Mouse (Mus musculus) lung, embryonic 14.5 days (tissue): ENCODE results near the gene Adi1. TPM values are rescaled to one million over a fixed set of nuclear protein-coding genes. Genes with fewer than 3 reads are reported as not detected.

Experiments
- ATAC-seq: fragments of 200-750 bp; cut with Nextera tagmentation; 2 replicates; pipeline ENCODE4 v1.8.0; 2017; ENCODE audit warnings: mild to moderate bottlenecking, moderate TSS enrichment, moderate library complexity; ENCODE audit not compliant: insufficient read depth
- DNase-seq: peaks from one replicate; pipeline ENCODE4 v3.0.0-alpha.2; 2015
- H3K27ac ChIP-seq: fragments of 300-500 bp; sonication (generic); 2 replicates; pipeline ENCODE4 v1.5.1; 2014; ENCODE audit warnings: low read depth, mild to moderate bottlenecking, moderate library complexity
- H3K27me3 ChIP-seq: fragments of 300-500 bp; sonication (generic); 2 replicates; pipeline ENCODE4 v1.6.1; 2014; ENCODE audit warnings: low read length, control low read depth; ENCODE audit not compliant: insufficient read depth
- H3K36me3 ChIP-seq: fragments of 300-500 bp; sonication (generic); 2 replicates; pipeline ENCODE4 v1.6.1; 2014; ENCODE audit warnings: control low read depth; ENCODE audit not compliant: insufficient read depth
- H3K4me1 ChIP-seq: fragments of 300-500 bp; sonication (generic); 2 replicates; pipeline ENCODE4 v1.6.1; 2014; ENCODE audit warnings: antibody characterized with exemption, control low read depth; ENCODE audit not compliant: insufficient read depth
- H3K4me2 ChIP-seq: fragments of 300-500 bp; sonication (generic); 2 replicates; pipeline ENCODE4 v1.6.1; 2014; ENCODE audit warnings: mild to moderate bottlenecking
- H3K4me3 ChIP-seq: fragments of 300-500 bp; sonication (generic); 2 replicates; pipeline ENCODE4 v1.5.1; 2014; ENCODE audit warnings: low read depth, low read length
- H3K9ac ChIP-seq: fragments of 300-500 bp; sonication (generic); 2 replicates; pipeline ENCODE4 v1.6.1; 2014
- H3K9me3 ChIP-seq: fragments of 300-500 bp; sonication (generic); 2 replicates; pipeline ENCODE4 v1.6.1; 2016; ENCODE audit warnings: low read depth, low read length, control low read depth
- CTCF ChIP-seq: IDR thresholded peaks from 2 replicates; pipeline ENCODE4 v1.5.1; 2016; ENCODE audit warnings: antibody characterized with exemption, low read depth
- WGBS: fragments of 180-500 bp; shearing (Covaris S2); extraction: QIAGEN DNeasy Blood & Tissue Kit; methylation state at CpG from one replicate; pipeline ENCODE4 v1.1.7; 2014; 5-methylcytosine and 5-hydroxymethylcytosine counted together
- polyA plus RNA-seq: library from polyadenylated mRNA; unstranded; fragments of >200 nt; fragmentation: Nextera tagmentation; extraction: Ambion mirVana; gene quantifications from 2 replicates; pipeline ENCODE4 v1.2.1, GENCODE M21; 2014

Adi1 gene
- polyA plus RNA-seq, 1 experiment from 2014 or later = 80.8 TPM

DNA sequence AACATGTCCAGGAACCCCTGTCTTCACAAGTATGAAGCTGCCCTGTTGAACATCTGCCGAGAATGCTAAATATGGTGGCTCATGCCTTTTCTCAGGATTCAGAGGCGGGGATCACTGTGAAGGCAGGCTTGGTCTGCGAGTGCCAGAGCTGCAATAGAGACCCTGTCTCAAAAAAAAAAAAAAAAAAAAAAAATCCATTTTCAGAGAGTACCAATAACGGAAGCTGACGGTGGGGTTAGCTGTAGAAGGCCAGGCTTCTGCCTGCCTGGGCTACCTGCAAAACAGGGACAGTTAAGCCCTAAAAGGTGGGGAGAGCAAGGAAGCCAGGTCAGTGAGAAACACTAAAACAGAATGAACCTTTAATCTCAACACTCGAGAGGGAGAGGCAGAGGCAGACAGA lies 38.5 kb upstream of the Adi1 start:
- H3K27ac ChIP-seq = no peak overlapping the region
- no peak for ATAC-seq
- no peaks in the 10 kb centered on the region for H3K27me3 ChIP-seq
- peaks cover 2% of the 10 kb centered on the region; the same call in 1 of the 2 replicates for H3K4me1 ChIP-seq
- no peak overlapping the region; the same call in 1 of the 2 replicates for H3K9ac ChIP-seq
- WGBS = 81% methylated on average over 6 of the region's 6 CpGs
- no peak for DNase-seq
- H3K9me3 ChIP-seq = no peaks in the 10 kb centered on the region
- peaks cover 34% of the 10 kb centered on the region for H3K36me3 ChIP-seq
- peak overlapping the region; percentile 90 for H3K4me2 ChIP-seq
- H3K4me3 ChIP-seq = peak overlapping the region; percentile 86
- no peak for TF ChIP-seq CTCF

DNA sequence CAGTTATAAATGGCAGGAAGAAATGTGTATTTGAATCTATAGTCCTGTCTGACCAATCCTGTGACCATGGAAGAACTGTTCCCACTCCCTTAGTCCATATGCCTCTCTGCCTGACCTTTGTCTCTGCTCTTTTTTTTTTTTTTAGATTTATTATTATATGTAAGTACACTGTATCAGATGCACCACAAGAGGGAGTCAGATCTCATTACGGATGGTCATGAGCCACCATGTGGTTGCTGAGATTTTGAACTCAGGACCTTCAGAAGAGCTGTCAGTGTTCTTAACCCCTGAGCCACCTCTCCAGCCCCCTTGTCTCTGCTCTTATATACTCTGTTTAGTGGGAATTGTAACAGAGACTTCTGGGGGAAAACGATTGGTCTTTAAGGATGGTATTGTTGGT lies 36.3 kb upstream of the Adi1 start:
- Histone ChIP-seq H3K9me3 (no peaks in the 10 kb centered on the region), H3K27me3 (no peaks in the 10 kb centered on the region), H3K27ac (no peak overlapping the region), H3K4me3 (no peak overlapping the region), H3K4me2 (no peak overlapping the region), H3K9ac (no peak overlapping the region), H3K4me1 (peaks cover 2% of the 10 kb centered on the region; the same call in 1 of the 2 replicates), H3K36me3 (peaks cover 11% of the 10 kb centered on the region)
- TF ChIP-seq CTCF = no peak; the same call in 1 of the 2 replicates
- 66% methylated on average over 2 of the region's 2 CpGs for WGBS
- DNase-seq (no peak), ATAC-seq (no peak)

DNA sequence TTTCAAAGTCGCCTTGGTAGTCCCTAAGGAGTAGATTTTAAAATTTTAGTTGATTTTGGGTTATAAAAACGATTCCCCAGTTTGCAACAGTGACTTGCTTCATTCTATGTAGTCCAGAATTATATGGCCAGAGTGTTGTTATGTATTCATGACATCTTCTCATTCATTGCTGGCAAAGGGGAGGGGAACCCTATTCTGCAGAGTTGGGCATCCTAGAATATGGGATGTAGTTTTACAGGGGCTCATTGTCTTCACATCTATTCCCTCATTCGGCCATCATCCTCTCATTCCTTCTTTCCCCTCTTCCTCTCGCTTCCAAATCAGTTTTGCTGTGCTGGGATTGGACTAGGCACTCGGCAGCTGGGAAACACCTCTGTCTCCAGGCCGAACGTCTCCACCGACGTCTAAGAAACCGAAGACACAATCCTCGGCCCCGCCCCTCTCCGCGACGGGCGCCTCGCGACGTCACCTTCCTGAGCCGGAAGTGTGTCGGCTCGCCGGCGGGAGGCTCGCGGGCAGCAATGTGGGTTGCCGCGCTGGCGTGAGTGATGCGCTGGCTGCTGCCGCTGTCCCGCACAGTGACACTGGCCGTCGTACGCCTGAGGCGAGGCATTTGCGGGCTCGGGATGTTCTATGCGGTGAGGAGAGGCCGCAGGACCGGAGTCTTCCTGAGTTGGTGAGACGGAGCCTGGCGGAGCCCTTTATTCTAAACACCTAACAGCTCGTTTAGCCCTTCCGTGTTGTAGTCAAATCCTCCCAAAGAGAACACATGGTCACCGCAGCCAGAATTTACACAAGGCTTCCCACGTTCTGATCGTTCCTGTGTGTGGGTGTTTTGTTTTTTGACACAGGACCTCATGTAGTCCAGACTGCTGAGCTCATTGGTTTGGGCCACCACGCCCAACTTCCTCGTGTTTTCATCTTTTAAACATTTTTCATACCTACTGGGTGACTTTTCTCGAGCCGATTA lies 25.6 kb upstream of the Adi1 start, which contains the start of gene Rnaseh1:
Rnaseh1 (plus strand) TSS at position 462 of the 970 bp plus-strand sequence.
- peak; percentile 95 for ATAC-seq
- Histone ChIP-seq H3K4me2 (peak within 1 kb of the TSS; percentile 85), H3K27ac (peak within 1 kb of the TSS; percentile 63), H3K36me3 (peaks cover 12% of the 10 kb centered on the region), H3K4me1 (0 out of 2 replicates have a peak, but pooled peaks cover 5% of the 10 kb centered on the region), H3K27me3 (no peaks in the 10 kb centered on the region), H3K4me3 (peak within 1 kb of the TSS; percentile 85), H3K9me3 (no peaks in the 10 kb centered on the region), H3K9ac (peak within 1 kb of the TSS; percentile 73)
- TF ChIP-seq CTCF = no peak
- 2% methylated on average over 51 of the region's 52 CpGs for WGBS
- peak; percentile 96 for DNase-seq

DNA sequence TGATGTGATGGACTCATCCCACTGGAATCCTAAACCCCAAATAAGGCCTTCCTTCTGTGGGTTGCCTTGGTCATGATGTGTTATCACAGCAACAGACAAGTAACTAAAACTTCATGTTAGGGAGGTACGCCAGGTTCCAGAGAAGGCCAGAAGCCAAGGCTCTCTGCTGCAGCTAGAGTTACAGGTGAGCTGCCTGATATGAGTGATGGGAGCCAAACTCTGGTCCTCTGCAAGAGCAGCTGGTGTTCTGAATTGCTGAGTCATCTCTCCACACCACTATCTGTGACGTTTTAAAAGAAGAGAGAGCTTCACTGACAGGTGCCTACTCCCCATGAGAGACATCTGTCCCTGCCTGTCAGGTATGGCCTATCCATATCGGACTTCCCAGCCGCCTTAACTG lies 12.4 kb upstream of the Adi1 start:
- H3K9me3 ChIP-seq = no peaks in the 10 kb centered on the region
- WGBS = 83% methylated on average over 4 of the region's 4 CpGs
- H3K9ac ChIP-seq = no peak overlapping the region
- no peak for TF ChIP-seq CTCF
- ATAC-seq (no peak), DNase-seq (no peak)
- no peak overlapping the region for H3K4me2 ChIP-seq
- peaks cover 31% of the 10 kb centered on the region for H3K36me3 ChIP-seq
- no peak overlapping the region for H3K27ac ChIP-seq
- peaks cover 7% of the 10 kb centered on the region; the same call in 1 of the 2 replicates for H3K4me1 ChIP-seq
- no peaks in the 10 kb centered on the region for H3K27me3 ChIP-seq
- H3K4me3 ChIP-seq = no peak overlapping the region

DNA sequence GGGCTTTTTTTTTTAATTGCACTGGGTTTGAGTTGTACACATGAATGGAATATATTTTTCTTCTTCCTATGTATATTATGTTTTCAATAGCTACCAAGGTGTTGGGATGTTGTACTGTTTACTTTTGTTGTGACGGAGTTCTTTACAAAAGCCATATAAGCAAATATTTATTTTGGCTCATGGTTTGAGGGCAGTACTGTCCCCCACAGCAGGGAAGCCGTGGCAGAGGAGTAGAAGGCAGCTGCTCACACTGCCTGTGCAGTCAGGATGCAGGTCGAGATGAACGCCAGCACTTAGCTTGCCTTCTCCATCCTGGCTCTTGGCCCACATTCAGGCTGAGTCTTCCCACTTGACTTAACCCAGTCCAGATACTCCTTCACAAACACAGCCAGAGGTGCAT lies 8.3 kb upstream of the Adi1 start:
- 27% methylated on average over 4 of the region's 4 CpGs for WGBS
- no peak overlapping the region for H3K9ac ChIP-seq
- no peak for DNase-seq
- no peak overlapping the region for H3K4me2 ChIP-seq
- H3K4me1 ChIP-seq = peaks cover 9% of the 10 kb centered on the region; the same call in 1 of the 2 replicates
- no peak overlapping the region for H3K4me3 ChIP-seq
- no peak for TF ChIP-seq CTCF
- no peak overlapping the region for H3K27ac ChIP-seq
- ATAC-seq = peak; percentile 31; the same call in 1 of the 2 replicates
- H3K27me3 ChIP-seq = no peaks in the 10 kb centered on the region
- H3K36me3 ChIP-seq = no peaks in the 10 kb centered on the region
- H3K9me3 ChIP-seq = no peaks in the 10 kb centered on the region

DNA sequence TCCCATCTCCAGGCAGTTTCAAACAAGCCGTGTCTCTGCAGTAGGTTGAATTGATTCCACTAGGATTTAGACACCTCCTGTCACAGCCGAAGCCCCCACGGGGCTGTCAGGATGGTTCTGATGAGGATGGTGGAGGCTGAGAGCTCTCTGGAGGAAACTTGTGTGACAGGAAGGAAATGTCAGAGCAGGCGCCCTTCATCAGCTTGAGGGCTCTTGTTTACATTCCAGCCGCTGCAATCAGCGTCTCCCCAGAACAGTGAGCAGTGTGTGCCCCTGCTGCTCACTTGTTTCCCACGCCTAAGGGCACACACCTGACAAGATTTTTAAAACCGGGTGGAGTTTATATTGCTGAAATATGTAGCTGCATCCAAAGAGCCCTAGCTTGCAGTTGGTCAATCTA lies 7.7 kb upstream of the Adi1 start:
- Histone ChIP-seq H3K4me1 (peaks cover 9% of the 10 kb centered on the region; the same call in 1 of the 2 replicates), H3K27ac (no peak overlapping the region), H3K4me2 (no peak overlapping the region; the same call in 1 of the 2 replicates), H3K4me3 (no peak overlapping the region), H3K36me3 (no peaks in the 10 kb centered on the region), H3K9ac (no peak overlapping the region; the same call in 1 of the 2 replicates), H3K27me3 (no peaks in the 10 kb centered on the region), H3K9me3 (no peaks in the 10 kb centered on the region)
- no peak for TF ChIP-seq CTCF
- WGBS = 5% methylated on average over 8 of the region's 8 CpGs
- peak; percentile 65 for DNase-seq
- ATAC-seq = peak; percentile 67; the same call in 1 of the 2 replicates

DNA sequence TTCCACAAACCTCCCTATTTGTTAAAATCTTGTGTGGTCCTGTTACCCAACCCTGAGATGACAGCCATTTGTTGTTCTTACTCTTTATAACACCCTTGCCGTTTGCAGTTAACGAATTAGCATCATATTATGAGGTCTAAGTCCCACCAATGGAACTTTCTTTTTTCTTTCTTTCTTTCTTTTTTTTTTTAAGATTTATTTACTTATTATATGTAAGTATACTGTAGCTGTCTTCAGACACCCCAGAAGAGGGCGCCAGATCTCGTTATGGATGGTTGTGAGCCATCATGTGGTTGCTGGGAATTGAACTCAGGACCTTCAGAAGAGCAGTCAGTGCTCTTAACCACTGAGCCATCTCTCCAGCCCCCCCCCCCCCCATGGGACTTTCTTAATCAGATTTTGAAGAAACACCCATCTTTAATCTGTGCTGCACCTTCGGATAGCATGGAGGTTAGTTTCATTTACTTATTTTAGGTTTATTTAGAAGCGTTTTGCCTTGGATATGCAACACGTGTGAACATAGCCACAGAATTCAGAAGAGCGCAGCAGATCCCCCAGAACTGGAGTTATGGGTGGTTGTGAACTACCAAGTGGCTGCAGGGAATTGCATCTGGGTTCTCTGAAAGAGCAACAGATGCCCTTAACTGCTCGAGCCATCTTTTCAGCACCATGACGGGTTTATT lies 852 bp upstream of the Adi1 start:
- ATAC-seq (no peak), DNase-seq (no peak)
- no peak overlapping the region for H3K9ac ChIP-seq
- no peak for TF ChIP-seq CTCF
- no peaks in the 10 kb centered on the region for H3K9me3 ChIP-seq
- peak overlapping the region; percentile 53 for H3K4me3 ChIP-seq
- peaks cover 9% of the 10 kb centered on the region for H3K4me1 ChIP-seq
- 0 out of 2 replicates have a peak overlapping the region, but pooled peaks have one; percentile 95 for H3K27ac ChIP-seq
- no peaks in the 10 kb centered on the region for H3K27me3 ChIP-seq
- peak overlapping the region; percentile 74 for H3K4me2 ChIP-seq
- WGBS = 81% methylated on average over 10 of the region's 10 CpGs
- peaks cover 4% of the 10 kb centered on the region; the same call in 1 of the 2 replicates for H3K36me3 ChIP-seq
